Mouse (Mus musculus) common myeloid progenitor, adult 5-6 weeks (primary cell): ENCODE measurements around the gene Fbxo22. TPM values are rescaled to one million over a fixed set of nuclear protein-coding genes. Genes with fewer than 3 reads are reported as not detected.

Experiments
- ATAC-seq: replicated peaks from 2 replicates; pipeline ENCODE4 v1.8.0; 2016; ENCODE audit warnings: low read depth, mild to moderate bottlenecking, moderate TSS enrichment, inconsistent platforms; ENCODE audit not compliant: poor library complexity, severe bottlenecking
- total RNA-seq: library from RNA; stranded (forward); fragments of 200-1000, 187-1606 nt; gene quantifications from 2 replicates; pipeline ENCODE4 v1.2.3, GENCODE M21; 2017

Gene Fbxo22
- total RNA-seq = 33.8 and 37.6 TPM in 2 replicates

DNA sequence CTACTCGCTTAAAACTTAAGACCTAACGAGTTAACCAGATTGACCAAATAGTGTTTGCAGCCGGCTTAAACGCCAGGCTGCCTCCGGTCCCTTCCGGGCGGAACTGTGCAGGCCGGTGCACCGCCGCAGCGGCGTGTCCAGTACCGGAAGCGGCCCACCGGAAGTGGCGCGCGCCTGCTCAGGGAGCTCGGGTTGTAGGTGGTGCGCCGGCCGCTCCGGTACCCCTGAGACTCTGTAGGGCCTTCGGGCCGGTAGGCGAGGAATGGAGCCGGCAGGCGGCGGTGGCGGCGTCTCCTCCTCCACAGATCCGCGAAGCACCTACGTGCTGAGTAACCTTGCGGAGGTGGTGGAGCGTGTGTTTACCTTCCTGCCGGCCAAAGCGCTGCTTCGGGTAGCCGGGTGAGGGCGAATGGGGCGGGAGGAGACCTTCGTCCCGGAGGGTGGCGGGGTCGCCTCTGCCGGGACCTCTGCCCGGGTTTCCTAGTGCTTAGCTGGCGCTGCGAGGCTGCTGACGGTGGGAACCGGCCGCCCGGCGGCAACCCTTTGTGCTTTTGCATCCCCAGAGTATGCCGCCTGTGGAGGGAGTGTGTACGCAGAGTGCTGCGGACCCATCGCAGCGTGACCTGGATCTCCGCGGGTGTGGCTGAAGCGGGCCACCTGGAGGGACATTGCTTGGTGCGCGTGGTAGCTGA lies at the start of gene Fbxo22:
Fbxo22 (plus strand) TSS at position 136 of the 692 bp plus-strand sequence.
- peak; percentile 95 for ATAC-seq

GRCm38 (mm10) chr9:55170655-55171412 lies 37.9 kb upstream of the Fbxo22 start:
- ATAC-seq = peak; percentile 39

DNA sequence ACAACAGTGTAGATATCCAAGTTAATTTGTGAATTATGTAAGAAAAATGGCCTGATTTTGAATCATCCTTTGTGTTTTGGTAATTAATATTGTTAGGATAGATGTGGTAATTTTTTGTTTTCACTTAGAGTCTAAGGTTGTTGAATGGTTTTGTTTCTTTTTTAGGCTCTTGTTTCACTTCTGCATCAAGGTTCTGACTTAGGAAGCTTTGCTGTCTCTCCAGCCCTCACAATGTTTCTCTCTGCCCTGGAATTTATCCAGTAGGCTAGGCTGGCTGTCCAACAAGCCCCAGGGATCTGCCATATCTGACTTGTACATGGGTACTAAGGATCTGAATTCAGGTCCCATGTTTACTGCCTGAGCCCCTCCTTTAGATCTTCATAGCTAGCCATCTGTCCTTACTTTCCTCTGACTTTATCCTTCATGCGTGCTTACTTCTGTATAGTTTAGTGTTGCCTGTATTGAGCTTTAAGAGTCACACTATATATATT lies 36.5 kb upstream of the Fbxo22 start:
- no peak for ATAC-seq

GRCm38 (mm10) chr9:55174235-55174634 lies 34.5 kb upstream of the Fbxo22 start:
- ATAC-seq = no peak

DNA sequence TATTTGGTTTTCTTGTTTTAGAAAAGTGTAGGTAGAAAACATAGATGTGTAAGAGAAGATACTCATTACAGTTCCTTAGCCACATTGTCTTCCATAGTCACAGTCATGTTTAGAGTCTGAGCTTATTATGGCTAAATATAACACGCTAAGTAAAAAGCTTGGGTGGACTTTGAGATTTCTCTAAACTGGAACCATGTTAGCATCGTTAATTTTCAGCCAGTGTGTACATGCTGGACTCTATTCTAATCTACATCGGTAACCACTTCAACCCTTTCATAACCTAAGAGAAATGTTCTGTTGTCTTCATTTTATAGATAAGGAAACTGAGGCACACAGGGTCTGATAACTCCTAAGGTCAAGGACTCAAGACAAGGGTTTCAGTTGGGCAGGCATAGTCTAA lies 12.8 kb upstream of the Fbxo22 start:
- ATAC-seq = no peak

DNA sequence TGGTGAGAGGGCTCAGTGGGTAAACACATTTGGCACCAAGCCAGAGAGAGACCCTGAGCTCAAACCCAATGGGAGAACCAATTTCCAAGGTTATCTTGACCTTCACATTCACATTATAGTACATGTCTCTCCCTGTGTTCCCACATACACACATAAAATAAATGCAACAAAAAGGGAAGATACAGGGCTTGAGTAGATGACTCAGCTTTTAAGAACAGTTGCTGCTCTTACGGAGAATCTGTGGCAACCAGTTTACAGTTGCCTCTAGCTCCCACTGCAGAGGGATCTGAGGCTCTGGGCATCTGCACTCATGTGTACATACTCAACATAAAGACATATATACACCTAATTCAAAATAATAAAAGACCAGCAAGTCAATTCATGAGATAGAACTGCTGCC lies 10.5 kb upstream of the Fbxo22 start:
- no peak for ATAC-seq

DNA sequence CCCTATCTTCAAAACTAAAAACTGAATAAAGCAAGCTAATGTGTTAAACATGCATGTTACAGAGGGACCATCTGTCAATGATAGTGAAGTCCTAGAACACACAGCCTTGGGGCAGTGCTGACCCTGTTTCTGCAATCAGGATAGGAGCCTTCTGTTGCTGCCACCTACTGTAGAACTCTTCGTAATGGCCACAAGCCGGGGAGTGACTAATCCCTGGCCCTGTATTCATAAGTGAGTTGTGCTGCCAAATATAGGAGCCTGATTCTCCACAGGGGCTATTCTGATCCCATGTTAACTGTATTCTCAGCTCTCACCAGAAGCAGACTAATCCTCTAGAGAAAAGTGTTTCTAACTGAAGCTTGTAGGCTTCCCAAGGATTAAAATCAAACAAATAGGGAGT lies 9.4 kb upstream of the Fbxo22 start:
- ATAC-seq = no peak

DNA sequence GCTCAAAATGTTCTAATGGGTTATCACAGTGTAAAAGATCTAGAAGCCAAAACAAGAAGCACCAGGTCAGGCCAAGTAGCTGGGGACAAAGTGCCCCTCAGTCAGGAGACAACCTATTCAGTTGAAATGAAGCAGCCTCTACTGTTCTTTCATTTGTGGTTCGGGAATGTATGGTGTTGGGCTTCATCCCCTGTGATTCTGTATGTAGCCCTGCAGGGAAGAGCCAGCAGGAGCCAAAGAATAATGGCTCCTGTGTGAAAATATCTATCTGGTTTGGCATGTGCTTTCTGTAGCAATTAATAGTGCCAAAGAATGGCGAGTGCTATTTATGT lies 301 bp upstream of the Fbxo22 start:
- ATAC-seq = peak; percentile 8; the same call in 1 of the 2 replicates

DNA sequence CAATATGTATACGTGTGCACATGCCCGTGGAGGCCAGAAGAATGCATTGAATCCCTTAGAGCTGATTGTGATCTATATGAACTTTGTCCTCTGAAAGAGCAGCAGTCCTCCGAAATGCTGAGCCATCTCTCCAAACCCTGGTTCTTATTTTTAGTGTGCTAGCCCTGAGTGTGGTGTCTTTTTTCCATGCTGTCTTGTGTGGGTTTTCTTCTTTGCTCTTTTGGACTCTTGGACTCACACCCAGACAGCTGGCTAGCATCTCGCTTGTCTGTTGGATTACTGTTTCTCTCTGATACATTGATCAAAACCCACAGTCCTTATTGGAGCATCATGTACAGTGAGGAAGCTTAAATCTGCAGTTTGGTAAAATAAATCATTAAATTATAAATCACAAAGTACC lies 2.9 kb downstream of the Fbxo22 start:
- ATAC-seq = no peak

GRCm38 (mm10) chr9:55213396-55213795 lies 4.7 kb downstream of the Fbxo22 start:
- ATAC-seq = no peak

DNA sequence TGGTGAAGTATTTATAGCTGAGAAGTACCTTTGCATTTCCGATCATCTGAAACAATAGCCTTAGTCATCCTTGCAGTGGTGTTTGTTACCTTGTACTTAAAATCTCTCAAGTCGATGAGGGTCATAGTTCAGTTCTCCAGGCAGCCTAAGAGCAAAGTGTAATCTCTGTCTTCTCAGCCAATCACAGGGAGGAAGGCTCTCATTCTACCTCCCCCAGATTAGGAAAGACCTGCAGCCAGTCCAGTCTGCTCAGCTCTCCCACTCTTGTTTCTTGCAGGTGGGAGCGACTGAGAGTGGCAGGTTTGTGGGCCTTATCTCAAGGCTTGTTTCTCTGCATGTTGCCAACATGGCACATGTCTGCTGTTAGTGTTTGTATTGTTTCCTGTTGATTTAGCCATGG lies 6.3 kb downstream of the Fbxo22 start:
- no peak for ATAC-seq

DNA sequence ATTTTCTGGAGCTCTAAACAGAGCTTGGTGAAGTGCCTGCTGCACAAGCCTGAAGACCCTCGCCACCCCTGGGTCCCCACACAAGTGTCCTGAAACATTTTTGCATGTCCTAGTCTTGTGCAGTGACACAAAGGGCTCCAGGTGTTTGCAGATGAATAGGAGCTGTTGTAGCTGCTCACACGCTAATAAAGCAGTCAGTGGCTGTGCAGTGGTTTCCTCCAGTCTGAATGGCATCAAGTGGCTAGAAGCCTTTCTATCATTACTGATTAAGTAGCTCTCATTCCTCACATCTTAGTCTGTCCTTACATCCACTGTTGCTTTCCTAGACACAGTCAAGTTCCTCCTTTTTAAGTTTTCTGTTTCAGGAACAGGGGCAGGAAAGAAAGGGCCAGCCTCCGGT lies 6.9 kb downstream of the Fbxo22 start:
- ATAC-seq = no peak

DNA sequence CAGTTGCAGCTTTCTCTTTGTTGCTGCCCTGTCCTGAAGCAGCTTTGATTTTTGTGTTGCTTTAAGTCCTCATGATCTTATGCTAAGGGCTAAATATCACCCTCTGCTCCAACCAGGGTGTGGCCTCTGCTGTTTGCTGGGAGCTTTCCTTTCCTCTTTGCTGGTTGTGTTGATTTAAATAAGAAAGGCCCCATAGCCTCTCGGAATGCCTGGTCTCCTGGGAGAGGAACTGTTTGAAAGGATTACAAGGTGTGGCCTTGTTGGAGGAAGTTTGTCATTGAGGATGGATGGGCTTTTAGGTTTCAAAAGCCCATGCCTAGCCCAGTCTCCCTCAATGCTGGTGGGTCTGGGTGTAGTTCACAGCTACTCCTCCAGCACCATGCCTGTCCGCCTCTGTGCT lies 7.4 kb downstream of the Fbxo22 start:
- no peak for ATAC-seq

- no peak for ATAC-seq
Observed at GRCm38 (mm10) chr9:55217381-55217780, 8.7 kb downstream of the Fbxo22 start.

DNA sequence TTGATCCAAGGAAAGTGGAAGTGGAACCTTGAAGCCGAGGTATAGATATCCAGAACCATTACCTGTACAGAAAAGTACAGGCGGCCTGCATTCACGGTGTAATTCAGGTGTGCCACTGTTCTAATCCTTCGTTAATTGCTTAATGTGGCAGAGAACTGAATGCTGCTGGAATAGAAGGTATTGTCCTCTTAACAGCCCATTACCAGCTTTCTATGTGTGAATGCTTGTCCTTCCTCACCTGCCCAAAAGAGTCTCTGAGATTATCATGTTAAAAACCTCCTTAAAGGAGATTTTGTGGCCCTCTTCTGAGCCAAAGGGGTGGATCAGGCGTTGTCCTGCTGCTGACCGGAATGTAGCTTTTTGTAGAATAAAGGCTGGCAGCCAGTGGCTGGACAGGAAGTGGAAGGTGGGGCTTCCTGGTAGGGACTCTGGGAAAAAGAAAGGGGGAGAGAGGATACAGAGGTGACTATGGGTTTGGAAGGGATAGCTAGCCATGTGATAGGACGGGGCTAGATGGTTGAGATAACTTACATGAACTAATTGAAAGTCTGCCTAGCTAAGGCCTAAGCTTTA lies 16.5 kb downstream of the Fbxo22 start:
- no peak for ATAC-seq

DNA sequence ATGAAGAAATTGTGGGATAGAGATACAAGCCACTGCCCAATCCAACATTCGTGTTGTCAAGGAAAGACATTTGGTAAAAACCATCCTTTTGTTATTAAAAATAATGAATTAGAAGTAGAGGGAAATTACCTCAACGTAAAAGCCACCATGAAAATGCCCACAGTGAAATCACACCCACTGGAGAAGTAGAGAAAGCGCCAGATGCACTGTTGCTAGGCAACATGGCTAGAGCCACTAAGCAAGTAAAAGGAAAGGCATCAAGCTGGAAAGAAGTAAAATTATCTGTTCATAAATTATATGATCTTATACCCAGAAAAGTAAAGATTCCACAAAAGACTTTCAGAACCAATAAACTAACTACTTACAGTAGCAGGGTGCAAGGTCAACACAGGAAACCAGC lies 17.5 kb downstream of the Fbxo22 start:
- no peak for ATAC-seq

DNA sequence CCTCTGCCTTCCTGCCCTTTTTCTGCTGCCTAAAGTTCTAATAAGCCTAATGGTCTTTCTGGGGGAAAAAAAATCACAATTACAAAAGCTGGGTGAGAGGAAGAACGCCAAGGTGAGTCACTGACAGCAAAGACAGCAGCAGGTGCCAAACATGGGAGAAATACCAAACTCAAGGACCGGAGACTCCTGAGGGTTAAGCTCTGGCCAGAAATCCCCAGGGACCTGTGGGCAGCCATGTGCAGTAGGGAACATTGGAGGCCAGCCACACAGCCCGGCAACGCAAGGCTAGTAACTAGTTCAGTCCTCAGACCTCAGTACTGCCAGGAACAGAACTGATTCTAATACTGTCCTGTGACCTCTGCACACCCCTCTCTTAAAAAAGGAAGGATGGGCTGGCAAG lies 19.4 kb downstream of the Fbxo22 start:
- ATAC-seq = no peak

DNA sequence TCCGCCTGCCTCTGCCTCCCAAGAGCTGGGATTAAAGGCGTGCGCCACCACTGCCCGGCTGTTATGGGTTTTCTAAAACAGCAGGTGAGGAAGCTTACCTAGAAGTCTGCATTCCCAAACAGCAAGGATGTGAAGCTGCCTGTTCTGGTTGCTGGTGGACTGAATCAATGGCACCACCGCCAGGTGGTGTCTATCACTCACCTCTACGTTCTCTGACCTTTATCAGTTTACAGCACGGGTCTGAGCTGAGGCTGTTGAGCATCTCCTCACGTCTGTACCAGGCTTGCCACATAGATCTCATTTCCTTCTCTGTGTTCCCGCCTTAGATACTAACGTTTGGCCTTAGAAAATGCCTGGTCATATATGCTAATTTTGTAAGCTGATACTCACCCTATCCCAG lies 20.3 kb downstream of the Fbxo22 start:
- ATAC-seq = no peak

DNA sequence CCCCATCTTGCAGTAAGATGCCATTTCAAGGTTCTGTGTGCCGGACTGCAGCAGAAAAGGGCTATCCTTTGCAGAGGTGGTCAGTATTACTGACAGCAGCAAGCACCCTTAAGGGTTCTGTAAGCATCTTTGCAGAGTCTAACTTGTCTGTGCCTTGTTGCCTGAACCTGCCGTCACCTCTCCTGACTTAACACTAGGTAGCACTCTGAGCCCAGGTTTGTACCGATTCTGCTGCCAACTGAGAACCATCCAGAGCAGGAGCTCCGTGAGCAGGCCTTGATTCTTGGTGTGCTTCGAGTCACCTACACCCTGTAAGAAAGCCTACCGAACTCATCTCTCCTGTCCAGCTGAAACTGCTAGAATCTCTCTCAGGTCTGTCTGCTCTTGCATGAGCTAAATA lies 22.8 kb downstream of the Fbxo22 start:
- no peak for ATAC-seq

GRCm38 (mm10) chr9:55232110-55232509 lies 23.4 kb downstream of the Fbxo22 start:
- ATAC-seq = peak; percentile 56; the same call in 1 of the 2 replicates

DNA sequence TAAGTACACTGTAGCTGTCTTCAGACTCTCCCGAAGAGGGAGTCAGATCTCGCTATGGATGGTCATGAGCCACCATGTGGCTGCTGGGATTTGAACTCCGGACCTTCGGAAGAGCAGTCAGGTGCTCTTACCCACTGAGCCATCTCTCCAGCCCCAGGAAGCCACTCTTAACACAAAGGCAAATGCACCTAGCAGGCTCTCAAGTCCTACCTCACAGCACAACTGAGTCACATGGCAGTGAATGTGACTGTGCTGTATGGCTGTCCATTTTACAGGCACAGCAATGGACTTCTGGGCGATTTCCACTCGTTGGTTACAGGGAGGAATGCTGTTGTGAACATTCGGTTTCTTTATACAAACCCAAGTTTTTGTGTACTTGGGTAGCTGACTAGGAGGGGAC lies 23.9 kb downstream of the Fbxo22 start:
- ATAC-seq = no peak
